In the genomic region with DNA sequence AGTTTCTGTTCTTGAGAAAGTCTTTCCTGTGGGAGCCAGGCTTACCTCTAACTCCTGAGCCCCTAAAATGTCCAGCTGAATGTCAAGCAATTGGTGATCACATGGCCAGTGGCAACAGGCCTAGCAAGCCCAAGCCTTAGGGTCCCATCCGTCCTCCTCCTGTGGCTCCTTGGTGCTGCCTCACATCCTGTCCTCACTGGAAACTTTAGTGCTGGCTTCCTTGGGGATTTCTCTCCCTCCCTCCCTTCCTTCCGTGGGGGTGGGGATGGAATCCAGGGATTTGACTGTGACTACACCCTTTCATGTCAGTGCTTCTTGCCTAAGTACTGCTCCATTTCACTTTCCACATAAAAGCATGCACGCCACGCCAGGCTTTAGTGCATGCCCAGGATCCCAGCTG, we compare ENCODE assay signal across 10 mouse cellular contexts. TPM values are rescaled to one million over a fixed set of nuclear protein-coding genes. Genes with fewer than 3 reads are reported as not detected.
DNase-seq lines count a peak whose midpoint lies in the region; ATAC-seq and TF ChIP-seq lines count a peak whose summit lies in the region.
"Had no signal": no experiment of that assay in that cellular context is flagged by ENCODE, and none has a peak within 500 bp of the region (broad histone marks: within the 10 kb centered on the region; RNA-seq: fewer than 3 reads in every experiment).

No protein-coding gene starts in this region.

- H3K27ac ChIP-seq in liver, adult 2 months (replicated peaks; ENCODE audit: insufficient read depth, low read depth, low read length) = peak overlapping the region; percentile 48
- H3K27ac ChIP-seq in liver, embryonic 11.5 days (ENCODE audit: low read depth, low read length) = no peak overlapping the region
- peak overlapping the region; percentile 97 for H3K27ac ChIP-seq in heart, adult 2 months
- H3K27ac ChIP-seq in kidney, embryonic 15.5 days = peak overlapping the region; percentile 51; the same call in 1 of the 2 replicates
- no peak overlapping the region for H3K27ac ChIP-seq in left cerebral cortex, adult 2 months
- H3K27ac ChIP-seq: limb, embryonic 13.5 days had no signal

- TF ChIP-seq CTCF in liver, adult 2 months (IDR thresholded peaks at IDR 0.05; ENCODE audit: low read depth, low read length) = no peak
- no peak for TF ChIP-seq CTCF in heart, adult 2 months (IDR thresholded peaks at IDR 0.05)
- TF ChIP-seq CTCF in left cerebral cortex, adult 2 months (IDR thresholded peaks at IDR 0.05) = no peak

- no peak for DNase-seq in liver, adult 2 months (ENCODE audit: extremely low read depth, low read depth, low spot score)
- no peak for DNase-seq in liver, embryonic 11.5 days (ENCODE audit: low spot score)
- peak; percentile 83 to 85 for DNase-seq in heart, adult 2 months
- DNase-seq in lung, postnatal 4 days = peak; percentile 73 to 77
- DNase-seq in cerebellum, postnatal 4 days (ENCODE audit: low spot score in 2 of 2) = no peak
- DNase-seq in left cerebral cortex, adult 11 months (ENCODE audit: low spot score) = no peak
- no peak for DNase-seq in left cerebral cortex, adult 2 months (ENCODE audit: extremely low spot score in 1 of 2, low spot score in 2 of 2)
- DNase-seq: cerebellum, postnatal 14 days had no signal

- H3K9ac ChIP-seq in liver, adult 2 months (ENCODE audit: low read depth, low read length) = peak overlapping the region; percentile 18; the same call in 1 of the 2 replicates
- H3K9ac ChIP-seq in liver, embryonic 11.5 days (ENCODE audit: low read depth, low read length) = no peak overlapping the region
- H3K9ac ChIP-seq in heart, adult 2 months (ENCODE audit: low read depth, low read length) = 0 out of 2 replicates have a peak overlapping the region, but pooled peaks have one; percentile 17
- 0 out of 2 replicates have a peak overlapping the region, but pooled peaks have one; percentile 12 for H3K9ac ChIP-seq in kidney, embryonic 15.5 days
- H3K9ac ChIP-seq: limb, embryonic 13.5 days had no signal

- intact Hi-C loops in heart, adult 2 months (cut with DNase I) = loop anchor here (1.0 to 10.0 kb wide), 2 partner anchors 15 to 445 kb away; partner anchors contain the start of gene Adgre5
- intact Hi-C loops in left cerebral cortex, adult 2 months (cut with DNase I) = loop anchor here (5.0 kb wide), 1 partner anchor 83 kb away; the partner anchor contains the start of gene Ccdc130

- 0 out of 2 replicates have a peak, but pooled peaks have one; percentile 24 for TF ChIP-seq POLR2A in liver, adult 2 months (IDR thresholded peaks at IDR 0.05; ENCODE audit: extremely low read depth, insufficient read depth, low read length)
- TF ChIP-seq POLR2A in heart, adult 2 months (IDR thresholded peaks at IDR 0.05; ENCODE audit: insufficient read depth, low read depth, low read length) = peak; percentile 87

- peak; percentile 99 for TF ChIP-seq EP300 in heart, adult 2 months (IDR thresholded peaks at IDR 0.05; ENCODE audit: insufficient read depth, low read depth, low read length)

- H3K36me3 ChIP-seq in liver, adult 2 months (ENCODE audit: control insufficient read depth, insufficient read depth, low read length) = no peaks in the 10 kb centered on the region
- H3K36me3 ChIP-seq in liver, embryonic 11.5 days (ENCODE audit: control insufficient read depth, insufficient read depth, low read length) = no peaks in the 10 kb centered on the region
- no peaks in the 10 kb centered on the region; the same call in 1 of the 2 replicates for H3K36me3 ChIP-seq in heart, adult 2 months (ENCODE audit: control insufficient read depth, insufficient read depth, low read length)
- H3K36me3 ChIP-seq in kidney, embryonic 15.5 days = no peaks in the 10 kb centered on the region
- H3K36me3 ChIP-seq: limb, embryonic 13.5 days had no signal

- no peak for ATAC-seq in liver, embryonic 11.5 days (replicated peaks; ENCODE audit: low FRiP score)
- ATAC-seq in kidney, embryonic 15.5 days (replicated peaks; ENCODE audit: low FRiP score) = no peak

- no peaks in the 10 kb centered on the region for H3K9me3 ChIP-seq in liver, embryonic 11.5 days (ENCODE audit: control insufficient read depth, low read length)
- H3K9me3 ChIP-seq in kidney, embryonic 15.5 days (replicated peaks) = no peaks in the 10 kb centered on the region
- H3K9me3 ChIP-seq: limb, embryonic 13.5 days had no signal

- no peaks in the 10 kb centered on the region for H3K79me2 ChIP-seq in liver, adult 2 months (ENCODE audit: control insufficient read depth, insufficient read depth, low read length)
- no peaks in the 10 kb centered on the region for H3K79me2 ChIP-seq in heart, adult 2 months (replicated peaks; ENCODE audit: control insufficient read depth, insufficient read depth, low read length)

- H3K4me2 ChIP-seq in liver, embryonic 11.5 days = no peak overlapping the region
- H3K4me2 ChIP-seq in kidney, embryonic 15.5 days = no peak overlapping the region
- H3K4me2 ChIP-seq: limb, embryonic 13.5 days had no signal

- H3K4me1 ChIP-seq in liver, adult 2 months (ENCODE audit: control insufficient read depth, insufficient read depth, low read length) = no peaks in the 10 kb centered on the region
- H3K4me1 ChIP-seq in liver, embryonic 11.5 days (replicated peaks; ENCODE audit: control insufficient read depth, insufficient read depth, low read length) = peaks cover 18% of the 10 kb centered on the region
- H3K4me1 ChIP-seq in heart, adult 2 months (ENCODE audit: control insufficient read depth, insufficient read depth, low read length) = peaks cover 17% of the 10 kb centered on the region
- H3K4me1 ChIP-seq in kidney, embryonic 15.5 days = peaks cover 40% of the 10 kb centered on the region

- 64% methylated on average over 4 of the region's 4 CpGs for WGBS in liver, adult 2 months
- WGBS in liver, embryonic 11.5 days = 69% methylated on average over 4 of the region's 4 CpGs
- WGBS in heart, adult 2 months = 32% methylated on average over 4 of the region's 4 CpGs
- WGBS in kidney, embryonic 15.5 days = 54% methylated on average over 4 of the region's 4 CpGs

- H3K27me3 ChIP-seq in liver, adult 2 months (ENCODE audit: control insufficient read depth, insufficient read depth, low read length) = 0 out of 2 replicates have a peak, but pooled peaks cover 2% of the 10 kb centered on the region
- H3K27me3 ChIP-seq in liver, embryonic 11.5 days (replicated peaks; ENCODE audit: control insufficient read depth, insufficient read depth, low read length) = peaks cover 4% of the 10 kb centered on the region
- H3K27me3 ChIP-seq in heart, adult 2 months (ENCODE audit: control insufficient read depth, insufficient read depth, low read length) = no peaks in the 10 kb centered on the region
- no peaks in the 10 kb centered on the region for H3K27me3 ChIP-seq in kidney, embryonic 15.5 days
- H3K27me3 ChIP-seq: limb, embryonic 13.5 days had no signal

- no peak overlapping the region for H3K4me3 ChIP-seq in liver, adult 2 months (ENCODE audit: insufficient read depth, low read depth, low read length)
- no peak overlapping the region for H3K4me3 ChIP-seq in liver, embryonic 11.5 days (ENCODE audit: low read depth, low read length)
- H3K4me3 ChIP-seq in heart, adult 2 months = no peak overlapping the region
- no peak overlapping the region for H3K4me3 ChIP-seq in kidney, embryonic 15.5 days (replicated peaks)
- no peak overlapping the region for H3K4me3 ChIP-seq in left cerebral cortex, adult 2 months
- H3K4me3 ChIP-seq: limb, embryonic 13.5 days had no signal

RNA-seq across cellular contexts. Expression of gene Nanos3, which starts 4.6 kb away (rescaled TPM):
- not detected in 2 replicates for total RNA-seq in liver, adult 2 months (2014; rRNA removed)
- not detected in 2 replicates for polyA plus RNA-seq in liver, adult 2 months (2012; rRNA removed)
- 1.2 and 1.8 TPM in 2 replicates for polyA plus RNA-seq in liver, embryonic 11.5 days (2014; fragmentation: Nextera tagmentation; extraction: Ambion mirVana)
- total RNA-seq in heart, adult 2 months (2021) = 1 to 10 TPM in 1 of 2 experiments, not detected in 1; 1.9 TPM
- 0.61 TPM in 1 of 2 replicates, not detected in the other for polyA plus RNA-seq in heart, adult 2 months (2012; rRNA removed)
- polyA plus RNA-seq in kidney, embryonic 15.5 days (2015; fragmentation: Nextera tagmentation; extraction: Ambion mirVana) = 3.6 and 4.7 TPM in 2 replicates
- 1 to 10 TPM; 2.0 to 3.0 TPM for total RNA-seq in left cerebral cortex, adult 2 months (2021)

RNA-seq across cellular contexts. Expression of gene 4930432K21Rik, which starts 41.8 kb away (rescaled TPM):
- total RNA-seq in liver, adult 2 months (2014; rRNA removed) = not detected in 2 replicates
- 0.07 and 0.11 TPM in 2 replicates for polyA plus RNA-seq in liver, adult 2 months (2012; rRNA removed)
- polyA plus RNA-seq in liver, embryonic 11.5 days (2014; fragmentation: Nextera tagmentation; extraction: Ambion mirVana) = 0.36 and 0.47 TPM in 2 replicates
- under 1 TPM; 0.26 to 0.30 TPM for total RNA-seq in heart, adult 2 months (2021)
- polyA plus RNA-seq in heart, adult 2 months (2012; rRNA removed) = 0.29 and 0.55 TPM in 2 replicates
- 1.7 and 2.0 TPM in 2 replicates for polyA plus RNA-seq in kidney, embryonic 15.5 days (2015; fragmentation: Nextera tagmentation; extraction: Ambion mirVana)
- 1 to 10 TPM; 2.0 to 2.8 TPM for total RNA-seq in left cerebral cortex, adult 2 months (2021)

RNA-seq across cellular contexts. Expression of gene Cc2d1a, which starts 41.9 kb away (rescaled TPM):
- 4.0 and 5.6 TPM in 2 replicates for total RNA-seq in liver, adult 2 months (2014; rRNA removed)
- 10.4 and 10.6 TPM in 2 replicates for polyA plus RNA-seq in liver, adult 2 months (2012; rRNA removed)
- 13.7 and 14.1 TPM in 2 replicates for polyA plus RNA-seq in liver, embryonic 11.5 days (2014; fragmentation: Nextera tagmentation; extraction: Ambion mirVana)
- 10 to 100 TPM; 10.6 to 11.9 TPM for total RNA-seq in heart, adult 2 months (2021)
- polyA plus RNA-seq in heart, adult 2 months (2012; rRNA removed) = 10.2 and 11.2 TPM in 2 replicates
- 22.0 and 28.7 TPM in 2 replicates for polyA plus RNA-seq in kidney, embryonic 15.5 days (2015; fragmentation: Nextera tagmentation; extraction: Ambion mirVana)
- total RNA-seq in left cerebral cortex, adult 2 months (2021) = 10 to 100 TPM; 49.9 to 52.2 TPM

RNA-seq across cellular contexts. Expression of gene Zswim4, which starts 47.3 kb away (rescaled TPM):
- total RNA-seq in liver, adult 2 months (2014; rRNA removed) = 2.8 and 3.7 TPM in 2 replicates
- 6.9 and 8.4 TPM in 2 replicates for polyA plus RNA-seq in liver, adult 2 months (2012; rRNA removed)
- 7.9 and 9.1 TPM in 2 replicates for polyA plus RNA-seq in liver, embryonic 11.5 days (2014; fragmentation: Nextera tagmentation; extraction: Ambion mirVana)
- 1 to 10 TPM; 6.8 to 8.2 TPM for total RNA-seq in heart, adult 2 months (2021)
- 7.6 and 10.4 TPM in 2 replicates for polyA plus RNA-seq in heart, adult 2 months (2012; rRNA removed)
- polyA plus RNA-seq in kidney, embryonic 15.5 days (2015; fragmentation: Nextera tagmentation; extraction: Ambion mirVana) = 16.6 and 17.3 TPM in 2 replicates
- total RNA-seq in left cerebral cortex, adult 2 months (2021) = 10 to 100 TPM; 15.1 to 17.8 TPM

RNA-seq across cellular contexts. Expression of gene D8Ertd738e, which starts 59.9 kb away (rescaled TPM):
- total RNA-seq in liver, adult 2 months (2014; rRNA removed) = 103 and 115 TPM in 2 replicates
- polyA plus RNA-seq in liver, adult 2 months (2012; rRNA removed) = 99.3 and 105 TPM in 2 replicates
- 323 and 339 TPM in 2 replicates for polyA plus RNA-seq in liver, embryonic 11.5 days (2014; fragmentation: Nextera tagmentation; extraction: Ambion mirVana)
- 100 to 1,000 TPM; 206 to 249 TPM for total RNA-seq in heart, adult 2 months (2021)
- polyA plus RNA-seq in heart, adult 2 months (2012; rRNA removed) = 144 and 158 TPM in 2 replicates
- polyA plus RNA-seq in kidney, embryonic 15.5 days (2015; fragmentation: Nextera tagmentation; extraction: Ambion mirVana) = 336 and 355 TPM in 2 replicates
- 100 to 1,000 TPM; 124 to 140 TPM for total RNA-seq in left cerebral cortex, adult 2 months (2021)

Comparison
In these comparisons a context has a peak if more than half of its experiments do, and no peak if none do; other contexts are left out.
1. H3K27ac ChIP-seq: peak in liver, adult 2 months (single experiment), heart, adult 2 months (single experiment) and kidney, embryonic 15.5 days (single experiment); none in liver, embryonic 11.5 days (single experiment) and left cerebral cortex, adult 2 months (single experiment).
2. DNase-seq: peak in heart, adult 2 months (2 of 2) and lung, postnatal 4 days (2 of 2); none in liver, adult 2 months (single experiment), liver, embryonic 11.5 days (single experiment), cerebellum, postnatal 4 days (0 of 2), left cerebral cortex, adult 11 months (single experiment) and left cerebral cortex, adult 2 months (0 of 2).